Mouse (Mus musculus) olfactory bulb, adult 2 months (tissue): ENCODE results near the gene Taok1.

Experiments
- CTCF ChIP-seq: fragments of 200-500 bp; IDR thresholded peaks from 2 replicates; pipeline ENCODE4 v1.5.1; 2012; ENCODE audit warnings: low read depth, mild to moderate bottlenecking, low read length, moderate library complexity; ENCODE audit not compliant: insufficient read depth
- POLR2A ChIP-seq: fragments of 200-500 bp; IDR thresholded peaks from 2 replicates; pipeline ENCODE4 v1.6.1; 2012; ENCODE audit warnings: mild to moderate bottlenecking, low read depth, low read length, moderate library complexity; ENCODE audit not compliant: insufficient read depth

GRCm38 (mm10) chr11:77500361-77501325 lies 107.0 kb downstream of the Taok1 start:
- TF ChIP-seq CTCF: peak; percentile 15; the same call in 1 of the 2 replicates
- TF ChIP-seq POLR2A: no peak
